Mouse (Mus musculus): ENCODE measurements at regions not wholly inside any gene's neighbourhood (a gene's known extent, or its start where the extent isn't known, plus 50 kb on each side); places are given as distances from the start of the nearest gene placed in this dataset.

DNA sequence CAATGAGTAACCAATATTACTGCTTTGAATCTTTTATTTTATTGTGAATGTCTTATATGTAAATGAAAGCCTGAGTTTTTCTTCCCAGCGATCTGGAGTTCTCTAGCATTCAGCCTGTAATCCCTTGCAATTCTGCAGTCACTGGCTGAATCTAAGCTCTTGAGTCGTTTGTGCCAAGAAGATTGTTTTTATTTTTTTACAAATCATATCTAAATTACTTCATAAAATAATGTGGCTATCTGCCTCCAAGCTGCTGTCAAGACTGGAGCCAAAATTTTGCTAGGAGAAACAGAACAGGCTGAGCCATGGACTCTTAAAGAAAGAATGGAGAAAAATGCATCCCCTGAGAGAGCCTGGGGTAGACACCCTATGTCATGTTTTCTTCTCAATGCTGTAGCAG is 455.4 kb upstream of the Gm26657 start:
- H3K9me3 ChIP-seq (ENCODE audit: control insufficient read depth, low read length), result no peaks in the 10 kb centered on the region
- no peaks in the 10 kb centered on the region for H3K4me1 ChIP-seq (replicated peaks; ENCODE audit: control insufficient read depth, insufficient read depth)
- TF ChIP-seq CTCF (IDR thresholded peaks at IDR 0.05; ENCODE audit: low read depth) (no peak), EP300 (optimal IDR thresholded peaks at IDR 0.05) (no peak)
- no peaks in the 10 kb centered on the region for H3K36me3 ChIP-seq (ENCODE audit: control insufficient read depth, insufficient read depth, low read length)
- H3K9ac ChIP-seq (ENCODE audit: low read length), result no peak overlapping the region
- no peaks in the 10 kb centered on the region for H3K27me3 ChIP-seq (ENCODE audit: control insufficient read depth, insufficient read depth, low read length)
- H3K4me2 ChIP-seq (replicated peaks; ENCODE audit: low read depth), result no peak overlapping the region
- no peak for ATAC-seq (ENCODE audit: low FRiP score, low TSS enrichment)
- WGBS, result 38% methylated on average over 2 of the region's 2 CpGs
- no peak overlapping the region for H3K27ac ChIP-seq (replicated peaks)
- DNase-seq (ENCODE audit: low spot score), result no peak
- no peak overlapping the region for H3K4me3 ChIP-seq (ENCODE audit: low read depth, low read length)

DNA sequence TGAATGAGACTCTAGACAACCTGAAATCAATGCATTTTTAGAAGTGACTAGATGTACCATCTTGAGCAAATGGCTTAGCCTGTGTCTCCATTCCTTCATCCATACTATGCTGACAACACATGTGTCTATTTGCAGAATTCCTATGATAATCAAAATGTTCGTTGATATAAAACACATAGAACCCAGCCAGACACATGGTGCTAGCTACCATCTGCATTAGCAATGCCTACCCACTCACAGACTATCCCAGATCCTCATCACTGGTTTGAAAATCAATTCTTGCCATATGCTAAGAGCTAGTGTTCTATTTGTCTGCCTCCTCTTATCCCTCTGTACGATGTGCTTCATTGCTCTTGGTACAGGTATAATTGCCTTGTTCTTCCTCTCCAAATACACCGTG is 464.0 kb upstream of the Gm26657 start:
- Histone ChIP-seq H3K4me3 (ENCODE audit: low read depth, low read length) (no peak overlapping the region), H3K27ac (replicated peaks) (no peak overlapping the region), H3K4me1 (replicated peaks; ENCODE audit: control insufficient read depth, insufficient read depth) (no peaks in the 10 kb centered on the region), H3K9ac (ENCODE audit: low read length) (no peak overlapping the region), H3K36me3 (ENCODE audit: control insufficient read depth, insufficient read depth, low read length) (no peaks in the 10 kb centered on the region), H3K27me3 (ENCODE audit: control insufficient read depth, insufficient read depth, low read length) (no peaks in the 10 kb centered on the region), H3K9me3 (ENCODE audit: control insufficient read depth, low read length) (no peaks in the 10 kb centered on the region), H3K4me2 (replicated peaks; ENCODE audit: low read depth) (no peak overlapping the region)
- ATAC-seq (ENCODE audit: low FRiP score, low TSS enrichment) (no peak), DNase-seq (ENCODE audit: low spot score) (no peak)
- no peak for TF ChIP-seq EP300 (optimal IDR thresholded peaks at IDR 0.05)
- no peak for TF ChIP-seq CTCF (IDR thresholded peaks at IDR 0.05; ENCODE audit: low read depth)
- WGBS, result 84% methylated on average over 3 of the region's 3 CpGs

DNA sequence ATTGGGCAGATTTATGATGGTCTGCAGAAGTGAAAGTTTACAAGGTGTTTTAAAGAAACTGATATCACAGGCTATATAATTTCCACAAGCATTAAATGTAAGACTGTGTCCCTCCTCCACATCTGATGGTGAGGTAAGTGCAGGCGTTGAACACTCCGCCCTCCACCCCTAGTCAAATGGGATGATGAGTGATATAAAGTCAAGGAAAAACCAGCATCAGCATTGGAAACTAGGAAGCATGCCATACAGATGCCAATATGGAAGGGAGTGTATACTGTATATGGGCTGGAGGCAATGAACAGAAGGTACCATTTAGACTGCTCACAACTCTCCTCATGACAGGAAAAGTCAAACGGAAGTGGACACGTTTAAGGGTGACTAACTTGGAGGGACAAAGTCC is 468.5 kb upstream of the Gm26657 start:
- no peak for TF ChIP-seq CTCF (IDR thresholded peaks at IDR 0.05; ENCODE audit: low read depth)
- TF ChIP-seq EP300 (optimal IDR thresholded peaks at IDR 0.05), result no peak
- Histone ChIP-seq H3K27ac (replicated peaks) (no peak overlapping the region), H3K4me3 (ENCODE audit: low read depth, low read length) (no peak overlapping the region), H3K36me3 (ENCODE audit: control insufficient read depth, insufficient read depth, low read length) (no peaks in the 10 kb centered on the region), H3K4me1 (replicated peaks; ENCODE audit: control insufficient read depth, insufficient read depth) (no peaks in the 10 kb centered on the region), H3K4me2 (replicated peaks; ENCODE audit: low read depth) (no peak overlapping the region), H3K27me3 (ENCODE audit: control insufficient read depth, insufficient read depth, low read length) (no peaks in the 10 kb centered on the region), H3K9me3 (ENCODE audit: control insufficient read depth, low read length) (no peaks in the 10 kb centered on the region), H3K9ac (ENCODE audit: low read length) (no peak overlapping the region)
- ATAC-seq (ENCODE audit: low FRiP score, low TSS enrichment), result no peak
- 90% methylated on average over 4 of the region's 4 CpGs for WGBS
- no peak for DNase-seq (ENCODE audit: low spot score)

DNA sequence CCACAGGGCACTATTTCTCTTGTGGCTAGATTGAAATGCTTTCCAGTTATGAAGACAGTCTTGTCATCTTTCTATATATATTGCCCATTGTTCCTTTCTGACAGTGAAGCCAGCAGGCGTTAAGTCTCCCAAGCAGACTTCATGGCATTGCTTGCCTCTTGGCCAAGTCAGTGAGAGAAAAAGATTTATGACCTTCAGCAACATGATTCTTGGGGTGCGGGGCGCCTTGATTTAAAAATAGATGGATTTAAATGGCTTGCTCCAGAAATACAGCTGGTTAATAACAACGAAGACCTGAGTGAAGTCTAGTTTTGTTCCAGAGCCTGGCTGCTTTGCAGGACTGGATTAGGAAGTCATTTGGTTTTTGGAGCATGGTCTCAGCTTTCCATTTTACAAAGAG is 475.2 kb upstream of the Gm26657 start:
- Histone ChIP-seq H3K9ac (ENCODE audit: low read length) (no peak overlapping the region), H3K27me3 (ENCODE audit: control insufficient read depth, insufficient read depth, low read length) (no peaks in the 10 kb centered on the region), H3K4me2 (replicated peaks; ENCODE audit: low read depth) (no peak overlapping the region), H3K4me1 (replicated peaks; ENCODE audit: control insufficient read depth, insufficient read depth) (no peaks in the 10 kb centered on the region), H3K27ac (replicated peaks) (no peak overlapping the region), H3K9me3 (ENCODE audit: control insufficient read depth, low read length) (no peaks in the 10 kb centered on the region), H3K36me3 (ENCODE audit: control insufficient read depth, insufficient read depth, low read length) (no peaks in the 10 kb centered on the region), H3K4me3 (ENCODE audit: low read depth, low read length) (no peak overlapping the region)
- TF ChIP-seq EP300 (optimal IDR thresholded peaks at IDR 0.05) (no peak), CTCF (IDR thresholded peaks at IDR 0.05; ENCODE audit: low read depth) (no peak)
- ATAC-seq (ENCODE audit: low FRiP score, low TSS enrichment) (no peak), DNase-seq (ENCODE audit: low spot score) (no peak)
- WGBS, result 40% methylated on average over 4 of the region's 4 CpGs

DNA sequence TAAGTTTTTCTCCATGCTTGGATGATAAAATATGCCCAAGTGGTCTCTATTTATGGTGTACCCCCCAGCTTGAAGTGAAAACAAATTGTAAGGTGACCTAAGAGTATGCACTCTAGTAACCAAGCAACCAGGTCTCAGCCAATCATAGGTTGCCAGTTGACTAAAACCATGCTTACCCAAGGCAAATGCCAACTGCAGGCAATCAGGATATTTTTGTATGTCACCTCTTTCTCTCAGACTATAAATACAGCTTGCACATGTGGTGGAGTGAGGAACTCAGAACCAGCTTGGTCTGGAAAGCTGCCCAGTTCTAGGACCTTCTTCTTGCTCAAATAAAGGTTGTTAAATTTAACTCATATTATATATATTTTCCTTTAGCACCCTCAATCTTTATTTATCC is 476.0 kb upstream of the Gm26657 start:
- no peak overlapping the region for H3K9ac ChIP-seq (ENCODE audit: low read length)
- no peak overlapping the region for H3K4me3 ChIP-seq (ENCODE audit: low read depth, low read length)
- H3K9me3 ChIP-seq (ENCODE audit: control insufficient read depth, low read length), result no peaks in the 10 kb centered on the region
- no peak for ATAC-seq (ENCODE audit: low FRiP score, low TSS enrichment)
- DNase-seq (ENCODE audit: low spot score), result no peak
- H3K4me2 ChIP-seq (replicated peaks; ENCODE audit: low read depth), result no peak overlapping the region
- no peaks in the 10 kb centered on the region for H3K36me3 ChIP-seq (ENCODE audit: control insufficient read depth, insufficient read depth, low read length)
- no peaks in the 10 kb centered on the region for H3K27me3 ChIP-seq (ENCODE audit: control insufficient read depth, insufficient read depth, low read length)
- TF ChIP-seq EP300 (optimal IDR thresholded peaks at IDR 0.05) (no peak), CTCF (IDR thresholded peaks at IDR 0.05; ENCODE audit: low read depth) (no peak)
- H3K4me1 ChIP-seq (replicated peaks; ENCODE audit: control insufficient read depth, insufficient read depth), result no peaks in the 10 kb centered on the region
- H3K27ac ChIP-seq (replicated peaks), result no peak overlapping the region

DNA sequence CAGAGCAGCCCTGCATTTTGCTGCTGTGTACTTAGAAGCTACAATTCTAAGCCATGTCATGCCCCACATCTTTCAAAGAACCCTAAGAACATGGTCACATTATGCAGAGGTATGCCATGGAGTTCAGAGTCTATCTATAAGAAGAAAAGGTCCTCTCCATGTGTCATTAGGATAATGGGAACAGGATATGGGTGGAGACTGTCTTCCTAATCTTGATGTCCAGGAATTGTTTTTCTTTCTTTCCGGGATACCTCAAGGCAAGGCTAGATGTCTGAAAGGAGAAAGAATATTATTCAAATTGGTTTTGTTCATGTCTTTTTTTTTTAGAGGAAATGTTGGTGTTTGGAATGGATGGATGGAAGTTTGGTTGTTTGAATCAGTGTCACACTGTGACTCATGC is 477.3 kb upstream of the Gm26657 start:
- H3K4me3 ChIP-seq (ENCODE audit: low read depth, low read length), result no peak overlapping the region
- no peaks in the 10 kb centered on the region for H3K9me3 ChIP-seq (ENCODE audit: control insufficient read depth, low read length)
- no peak overlapping the region for H3K4me2 ChIP-seq (replicated peaks; ENCODE audit: low read depth)
- H3K27ac ChIP-seq (replicated peaks), result no peak overlapping the region
- H3K4me1 ChIP-seq (replicated peaks; ENCODE audit: control insufficient read depth, insufficient read depth), result no peaks in the 10 kb centered on the region
- ATAC-seq (ENCODE audit: low FRiP score, low TSS enrichment), result no peak
- DNase-seq (ENCODE audit: low spot score), result no peak
- no peaks in the 10 kb centered on the region for H3K27me3 ChIP-seq (ENCODE audit: control insufficient read depth, insufficient read depth, low read length)
- 73% methylated on average over 1 of the region's 1 CpGs for WGBS
- no peaks in the 10 kb centered on the region for H3K36me3 ChIP-seq (ENCODE audit: control insufficient read depth, insufficient read depth, low read length)
- TF ChIP-seq EP300 (optimal IDR thresholded peaks at IDR 0.05) (no peak), CTCF (IDR thresholded peaks at IDR 0.05; ENCODE audit: low read depth) (no peak)
- no peak overlapping the region for H3K9ac ChIP-seq (ENCODE audit: low read length)

All from stomach, postnatal 0 days (tissue).